15 mouse cellular contexts compared by ENCODE assay signal in genomic region chr3:103379371-103379770, GRCm38 (mm10).
"Had no signal": no experiment of that assay in that cellular context is flagged by ENCODE, and none has a peak within 500 bp of the region (broad histone marks: within the 10 kb centered on the region; RNA-seq: fewer than 3 reads in every experiment).

No protein-coding gene starts in this region.

- H3K4me3 ChIP-seq: limb, embryonic 13.5 days; midbrain, embryonic 13.5 days; myocyte; neural tube, embryonic 12.5 days had no signal

- H3K9ac ChIP-seq: limb, embryonic 13.5 days; liver, embryonic 14.5 days; midbrain, embryonic 13.5 days; neural tube, embryonic 12.5 days had no signal

- DNase-seq: kidney, adult 8-10 months; kidney, postnatal 36 days; layer of hippocampus, adult 9-11 months; lung, adult 18-20 months; lung, postnatal 10 days; lung, postnatal 4 days; thymus, adult 18-20 months; thymus, postnatal 14 days had no signal

- H3K9me3 ChIP-seq: limb, embryonic 13.5 days; midbrain, embryonic 13.5 days; neural tube, embryonic 12.5 days had no signal

- ATAC-seq: midbrain, embryonic 13.5 days had no signal

- H3K27ac ChIP-seq: kidney, postnatal 0 days; limb, embryonic 13.5 days; liver, embryonic 14.5 days; midbrain, embryonic 13.5 days; neural tube, embryonic 12.5 days; stomach, postnatal 0 days had no signal

- H3K4me1 ChIP-seq: midbrain, embryonic 13.5 days had no signal

- H3K36me3 ChIP-seq: limb, embryonic 13.5 days; midbrain, embryonic 13.5 days; neural tube, embryonic 12.5 days had no signal

- H3K27me3 ChIP-seq: limb, embryonic 13.5 days; midbrain, embryonic 13.5 days; neural tube, embryonic 12.5 days had no signal
